Mouse (Mus musculus) frontal cortex, postnatal 25 days (tissue): ENCODE results near the gene Tpt1.
"Not testable (repeated sequence)": the region's sequence is repeated elsewhere in the genome, so short reads cannot be mapped to it uniquely, and the experiment has no call there.

Source experiments
- DNase-seq, 2 experiments: peaks; one replicate each; pipeline ENCODE4 v3.0.0; 2022; ENCODE audit warnings: low spot score in 2 of 2

Gene Tpt1

GRCm38 (mm10) chr14:75844111-75844695 is 690 bp upstream of the Tpt1 start:
- DNase-seq: no peak

GRCm38 (mm10) chr14:75845698-75846115 is 814 bp downstream of the Tpt1 start:
- peak; percentile 77 to 79 for DNase-seq

GRCm38 (mm10) chr14:75847669-75848068 is 2.8 kb downstream of the Tpt1 start:
- DNase-seq: no peak

DNA sequence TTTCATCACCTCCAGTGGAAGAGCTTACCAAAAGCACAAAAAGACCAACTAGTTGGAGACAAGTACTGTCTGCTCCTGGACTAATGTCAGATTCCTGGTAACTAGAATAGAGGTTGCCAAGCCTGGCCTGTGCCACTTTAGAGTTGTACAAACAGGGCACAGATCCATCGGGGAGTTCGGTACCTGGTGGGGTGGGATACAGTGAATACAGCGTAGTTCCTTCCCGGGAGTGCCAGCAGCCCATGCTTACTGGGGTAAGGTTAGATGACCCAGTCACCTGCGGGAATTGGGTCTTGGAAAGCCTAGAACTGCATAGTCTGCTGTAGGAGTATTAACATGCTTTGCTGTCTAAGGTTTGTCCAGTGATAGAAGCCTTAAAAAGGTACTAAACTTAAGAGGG is 3.6 kb downstream of the Tpt1 start:
- DNase-seq: no peak

GRCm38 (mm10) chr14:75849236-75849635 is 4.3 kb downstream of the Tpt1 start:
- no peak for DNase-seq

DNA sequence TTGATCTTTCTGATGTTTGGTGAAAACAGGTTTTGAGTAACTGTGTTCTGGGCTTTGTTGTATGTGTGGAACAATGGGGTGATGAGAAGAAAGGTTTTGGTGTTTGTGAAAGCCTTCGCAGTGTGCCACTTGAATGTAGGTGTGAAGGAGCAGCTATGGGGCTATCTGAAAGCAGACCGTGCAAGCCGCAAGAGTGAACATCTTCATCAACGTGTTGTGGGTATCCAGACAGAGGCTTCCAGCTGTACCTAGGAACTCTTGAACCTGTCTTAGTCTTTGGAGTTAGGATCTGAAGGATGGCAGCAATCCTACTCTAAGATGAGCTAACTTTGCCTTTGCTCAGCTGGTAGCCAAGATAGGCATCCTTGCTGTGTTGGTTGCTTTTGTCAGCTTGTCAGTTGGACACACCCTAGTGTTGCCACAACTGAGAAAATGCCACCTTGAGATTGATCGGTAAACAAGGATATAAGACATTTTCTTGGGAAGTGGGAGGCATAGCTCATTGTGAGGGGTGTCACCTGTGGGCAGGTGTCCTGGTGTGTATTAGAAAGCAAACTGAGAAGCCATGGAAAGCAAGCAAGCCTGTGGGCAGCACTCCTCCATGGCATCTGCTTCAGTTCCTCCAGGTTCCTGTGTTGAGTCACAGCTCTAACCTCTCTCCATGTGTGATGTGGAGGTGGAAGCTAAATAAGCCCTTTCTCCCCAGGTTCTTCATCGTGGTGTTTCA is 5.1 kb downstream of the Tpt1 start:
- peak in 1 of 2 experiments; percentile 33 for DNase-seq

GRCm38 (mm10) chr14:75850819-75851218 is 5.9 kb downstream of the Tpt1 start:
- no peak for DNase-seq

- no peak for DNase-seq
Measured at GRCm38 (mm10) chr14:75852016-75852415, 7.1 kb downstream of the Tpt1 start.

DNA sequence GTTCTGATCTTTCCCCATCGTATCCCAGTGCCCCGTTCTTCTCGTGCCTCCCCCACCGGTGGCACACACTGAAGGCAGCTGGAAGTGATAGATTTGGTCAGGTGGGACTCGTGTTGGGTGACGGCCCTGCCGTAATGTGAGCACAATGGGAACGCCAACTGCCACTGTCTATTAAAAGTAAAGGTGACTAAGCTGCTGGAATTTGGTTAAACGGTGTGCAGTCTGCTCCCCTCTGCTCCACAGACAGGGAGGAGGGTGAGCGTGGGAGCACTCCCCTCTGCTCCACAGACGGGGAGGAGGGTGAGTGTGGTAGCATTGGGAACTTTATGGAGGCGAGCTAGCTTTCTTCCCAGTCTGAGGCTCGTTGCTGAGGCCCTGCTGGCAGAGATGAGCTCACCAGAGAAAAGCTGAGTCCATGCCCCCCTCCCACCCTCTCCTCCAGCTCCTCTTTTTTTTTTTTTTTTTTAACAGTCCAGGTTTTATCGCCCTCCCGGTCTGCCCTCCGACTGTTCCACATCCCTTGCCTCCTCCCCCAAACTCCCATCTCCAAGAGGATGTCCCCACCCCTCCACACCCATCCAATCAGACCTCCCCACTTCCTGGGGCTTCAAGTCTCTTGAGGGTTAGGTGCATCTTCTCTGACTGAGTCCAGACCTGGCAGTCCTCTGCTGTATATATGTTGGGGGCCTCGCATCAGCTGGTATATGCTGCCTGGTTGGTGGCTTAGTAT is 10.5 kb downstream of the Tpt1 start:
- no peak for DNase-seq

- DNase-seq: no peak
Measured at GRCm38 (mm10) chr14:75858181-75858580, 13.3 kb downstream of the Tpt1 start.

GRCm38 (mm10) chr14:75859619-75860018 is 14.7 kb downstream of the Tpt1 start:
- DNase-seq: no peak

DNA sequence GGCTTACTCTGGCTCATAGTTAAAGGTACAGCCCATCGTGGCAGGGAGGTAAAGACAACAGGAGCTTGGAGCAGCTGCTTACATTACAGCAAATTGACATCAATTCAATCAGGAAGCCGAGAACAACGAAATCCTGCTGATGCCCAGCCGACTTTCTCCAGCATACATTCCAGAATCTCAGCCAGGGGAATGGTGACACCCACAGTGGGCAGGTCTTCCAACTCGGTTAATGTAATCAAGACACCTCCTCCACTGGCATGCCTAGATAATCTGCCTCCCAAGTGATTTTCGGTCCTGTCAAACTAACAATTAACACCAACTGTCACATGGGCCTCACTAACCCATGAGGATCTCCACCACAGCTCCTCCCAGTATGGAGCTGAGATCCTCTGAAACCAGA is 17.8 kb downstream of the Tpt1 start:
- no peak for DNase-seq

DNA sequence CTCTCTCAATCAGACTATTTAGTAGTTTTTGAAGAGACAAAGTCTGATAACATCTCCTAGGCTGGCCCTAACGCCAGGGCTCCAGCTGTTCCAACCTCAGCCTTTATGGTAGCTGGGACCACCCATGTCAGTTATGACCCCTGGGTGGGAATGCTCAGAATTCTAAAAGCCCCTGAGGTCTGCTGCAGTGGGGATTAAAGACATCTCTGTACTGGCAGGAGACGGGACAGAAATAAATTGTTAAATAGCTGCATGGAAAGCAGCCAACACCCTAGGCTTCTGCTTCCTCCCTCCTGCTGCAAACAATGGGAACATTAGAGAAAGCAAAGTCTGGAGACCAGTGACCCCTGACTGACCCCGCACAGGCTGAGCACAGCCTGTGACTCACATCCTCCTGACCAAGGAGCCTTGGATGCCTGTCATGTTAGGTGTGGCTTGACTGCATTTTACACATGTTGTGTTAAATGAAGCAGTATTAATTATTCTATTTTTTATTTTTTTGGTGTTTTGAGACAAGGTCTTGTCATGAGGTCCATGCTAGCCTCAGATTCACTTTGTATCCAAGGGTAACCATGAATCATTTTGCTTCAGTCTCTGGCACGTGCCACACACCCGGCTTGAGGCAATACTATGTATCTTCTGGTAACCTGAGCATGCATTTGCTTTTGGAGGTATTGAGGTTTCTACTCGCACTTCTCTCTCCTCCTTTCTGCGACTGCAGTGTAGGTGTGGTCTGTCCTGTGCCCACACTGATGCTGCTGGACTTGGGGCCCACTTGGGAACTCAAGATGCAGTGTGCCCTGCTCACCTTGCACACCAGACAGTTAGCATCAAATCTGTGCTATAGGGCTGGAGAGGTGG is 18.9 kb downstream of the Tpt1 start:
- no peak for DNase-seq

- no peak for DNase-seq
Measured at GRCm38 (mm10) chr14:75866706-75867333, 21.9 kb downstream of the Tpt1 start.

DNA sequence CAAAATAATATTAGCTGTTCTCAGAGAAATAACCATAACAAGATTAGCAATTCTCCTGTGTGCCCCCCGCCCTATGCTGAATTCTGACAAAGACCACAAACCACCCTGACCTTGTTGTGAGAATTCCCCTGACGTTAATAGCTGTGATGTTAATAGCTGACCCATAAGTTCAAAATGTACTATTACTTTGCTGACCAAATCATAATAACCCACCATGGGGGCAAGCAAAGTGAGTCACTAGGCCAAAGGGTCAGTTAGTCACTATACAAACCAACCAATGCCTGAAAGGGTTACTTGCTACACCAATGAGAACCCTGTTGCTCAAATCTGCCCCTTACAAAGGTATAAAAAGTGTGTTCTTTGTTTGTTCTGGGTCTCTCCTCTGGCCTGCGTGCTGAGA is 23.1 kb downstream of the Tpt1 start:
- DNase-seq: not testable (repeated sequence)

DNA sequence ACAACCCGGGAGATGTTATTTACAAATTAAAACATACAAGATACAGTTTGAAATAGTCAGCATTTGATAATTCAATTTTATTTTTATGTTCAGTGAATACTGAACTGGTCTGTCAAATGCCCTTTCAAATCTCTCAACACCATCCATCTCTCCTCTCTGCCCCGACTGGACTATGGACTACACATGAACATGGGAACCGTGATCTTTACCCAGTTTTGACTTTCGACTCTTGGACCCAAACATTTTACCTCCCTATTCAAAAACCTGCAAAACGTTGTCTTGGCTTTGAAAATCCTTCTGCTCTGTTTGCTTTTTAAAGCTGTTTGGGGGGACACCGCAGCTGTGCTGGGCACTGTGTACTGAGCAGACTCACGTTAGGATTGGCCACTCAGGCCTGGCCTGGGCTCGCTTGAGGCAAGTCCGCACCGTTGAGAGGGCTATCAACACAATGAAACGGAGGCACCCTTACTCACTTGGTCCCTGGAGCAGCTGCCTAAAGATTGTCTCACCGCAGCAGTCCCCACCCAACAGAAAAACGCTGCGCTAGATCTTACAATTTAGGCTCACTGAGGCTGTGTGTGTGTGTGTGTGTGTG is 25.0 kb downstream of the Tpt1 start:
- no peak for DNase-seq

GRCm38 (mm10) chr14:75870631-75871030 is 25.7 kb downstream of the Tpt1 start:
- no peak for DNase-seq

GRCm38 (mm10) chr14:75871111-75871510 is 26.2 kb downstream of the Tpt1 start:
- no peak for DNase-seq

DNA sequence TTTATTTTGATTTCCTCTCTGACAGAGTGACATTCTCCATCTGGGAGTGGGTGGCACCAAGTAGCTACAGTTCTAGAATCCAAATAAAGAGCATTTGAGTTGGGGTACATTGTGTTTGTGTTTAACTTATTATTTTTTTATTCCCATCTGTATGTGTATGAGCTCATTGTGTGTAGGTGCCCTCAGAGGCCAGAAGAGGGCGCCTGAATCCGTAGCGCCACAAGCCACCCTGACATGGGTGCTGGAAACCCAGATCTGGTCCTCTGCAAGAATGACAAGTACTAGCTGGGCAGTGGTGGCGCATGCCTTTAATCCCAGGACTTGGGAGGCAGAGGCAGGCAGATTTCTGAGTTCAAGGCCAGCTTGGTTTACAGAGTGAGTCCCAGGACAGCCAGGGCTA is 26.9 kb downstream of the Tpt1 start:
- no peak for DNase-seq

DNA sequence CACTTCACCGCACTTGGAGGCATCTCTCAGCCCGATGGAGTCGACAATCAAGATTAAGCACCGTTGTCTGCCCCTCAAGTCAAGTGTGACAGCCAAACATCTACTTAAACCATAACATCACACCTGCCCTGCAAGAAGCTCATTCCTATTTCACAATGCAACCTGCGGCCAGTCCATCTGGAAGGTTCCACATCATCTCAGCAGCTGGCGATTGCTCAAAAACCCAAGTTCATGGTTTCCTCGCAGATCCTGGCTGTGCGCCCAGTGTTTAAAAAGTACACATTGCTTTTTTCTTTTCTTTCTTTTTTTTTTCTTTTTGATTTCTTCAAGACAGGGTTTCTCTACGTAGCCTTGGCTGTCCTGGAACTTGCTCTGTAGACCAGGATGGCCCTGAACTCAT is 28.7 kb downstream of the Tpt1 start:
- no peak for DNase-seq
